Mouse (Mus musculus): ENCODE results near the gene Pccb. TPM values are rescaled to one million over a fixed set of nuclear protein-coding genes. Genes with fewer than 3 reads are reported as not detected.

Gene Pccb
- total RNA-seq, 2 experiments from 2014 or later: 157 to 175 TPM

DNA sequence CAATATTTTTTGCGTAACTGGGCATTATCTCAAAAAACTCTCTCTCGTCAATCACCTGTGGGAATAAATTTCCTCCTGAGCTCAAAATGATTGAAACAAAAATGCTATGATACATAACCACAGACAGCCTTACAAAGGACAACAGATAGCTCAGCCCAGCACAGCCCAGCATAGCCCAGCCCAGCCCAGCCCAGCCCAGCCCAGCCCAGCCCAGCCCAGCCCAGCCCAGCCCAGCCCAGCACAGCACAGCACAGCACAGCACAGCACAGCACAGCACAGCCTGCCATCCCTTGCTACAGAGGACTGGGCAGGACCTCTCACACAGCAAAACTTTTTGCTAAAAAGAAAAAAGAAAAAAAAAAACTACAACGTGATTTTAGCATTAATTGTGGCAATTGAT, 46.8 kb downstream of the Pccb start:
- DNase-seq (ENCODE audit: low spot score in 2 of 2): no peak

- no peak for DNase-seq (ENCODE audit: low spot score in 2 of 2)
Measured at GRCm38 (mm10) chr9:100987006-100987405, 47.7 kb downstream of the Pccb start.

DNA sequence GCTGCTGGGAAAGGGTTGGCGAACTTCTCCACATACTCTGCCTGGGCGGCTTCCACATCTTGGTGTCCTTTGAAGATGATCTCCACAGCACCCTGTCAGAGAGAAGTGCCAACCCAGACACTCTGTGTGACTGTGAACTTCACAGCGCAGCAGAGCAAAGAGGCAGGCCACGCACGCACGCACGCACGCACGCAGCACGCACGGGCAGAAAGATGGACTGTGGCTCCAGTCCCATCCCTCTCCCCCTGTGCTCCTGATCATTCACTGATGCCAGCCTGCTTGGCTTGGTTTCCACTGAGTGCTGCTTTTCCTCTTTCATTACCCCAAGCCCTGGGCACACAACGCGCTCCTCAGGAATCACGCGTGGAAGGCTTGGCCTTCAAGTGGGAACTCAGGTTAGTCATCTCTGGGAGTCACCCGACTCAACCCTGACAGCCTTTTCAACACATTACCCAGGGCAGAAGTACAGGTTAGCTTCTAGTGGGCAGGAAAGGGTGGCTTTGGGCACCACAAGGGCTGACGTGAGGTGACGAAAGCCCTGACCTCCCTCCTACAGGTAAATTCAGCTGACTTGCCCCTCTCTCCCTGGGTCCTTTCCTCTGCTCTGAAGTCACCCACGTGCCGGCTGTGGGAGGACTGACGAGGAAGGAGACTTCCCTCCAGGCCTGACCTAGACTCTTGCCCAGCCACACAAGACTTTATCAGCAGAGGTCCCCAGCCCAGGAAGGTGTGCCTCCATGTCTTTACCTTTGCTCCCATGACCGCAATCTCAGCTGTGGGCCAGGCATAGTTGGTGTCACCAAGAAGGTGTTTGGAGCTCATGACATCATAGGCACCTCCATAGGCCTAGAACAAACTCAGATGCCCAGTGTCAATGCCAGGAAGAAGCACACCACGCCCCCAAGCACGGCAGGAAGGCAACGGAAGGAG, 50.1 kb downstream of the Pccb start:
- no peak for DNase-seq (ENCODE audit: low spot score in 2 of 2)

DNA sequence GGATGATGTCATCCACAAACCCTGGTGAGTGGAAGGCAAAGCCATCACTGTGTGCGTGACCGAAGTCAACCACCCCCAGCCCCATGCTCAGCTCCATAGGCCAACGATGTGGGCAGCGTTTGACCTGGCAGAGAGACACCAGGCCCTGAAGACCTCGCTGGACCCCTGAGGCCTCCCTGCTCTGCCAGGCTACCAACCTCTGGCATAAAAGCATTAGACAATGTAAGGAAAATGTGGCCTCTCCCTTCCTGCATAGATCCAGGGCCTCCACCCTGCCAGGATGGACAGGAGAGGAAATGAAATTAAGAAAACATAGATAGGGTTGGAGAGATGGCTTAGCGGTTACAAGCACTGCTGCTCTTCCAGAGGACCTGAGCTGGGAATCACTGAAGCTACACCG, 51.9 kb downstream of the Pccb start:
- no peak for DNase-seq (ENCODE audit: low spot score in 2 of 2)

DNA sequence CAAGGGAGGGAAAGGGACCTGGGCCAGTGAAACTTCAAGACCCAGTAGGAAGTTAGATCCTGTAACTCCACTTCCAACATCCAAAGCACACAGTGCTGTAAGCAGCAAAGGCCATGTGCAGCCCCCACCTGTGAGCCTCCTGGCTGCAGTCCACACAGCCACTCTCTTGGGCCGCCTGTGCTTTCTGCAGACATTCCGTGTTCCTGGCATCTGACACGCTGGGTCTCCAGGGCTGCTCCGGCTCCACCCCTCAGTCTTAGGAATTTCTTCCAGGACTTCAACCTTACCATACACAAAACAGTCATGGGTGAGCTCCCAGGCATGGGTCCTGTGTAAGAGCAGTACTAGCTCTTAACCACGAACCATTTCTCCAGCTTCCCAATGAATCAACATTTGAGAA, 55.4 kb downstream of the Pccb start:
- DNase-seq (ENCODE audit: low spot score in 2 of 2): no peak

DNA sequence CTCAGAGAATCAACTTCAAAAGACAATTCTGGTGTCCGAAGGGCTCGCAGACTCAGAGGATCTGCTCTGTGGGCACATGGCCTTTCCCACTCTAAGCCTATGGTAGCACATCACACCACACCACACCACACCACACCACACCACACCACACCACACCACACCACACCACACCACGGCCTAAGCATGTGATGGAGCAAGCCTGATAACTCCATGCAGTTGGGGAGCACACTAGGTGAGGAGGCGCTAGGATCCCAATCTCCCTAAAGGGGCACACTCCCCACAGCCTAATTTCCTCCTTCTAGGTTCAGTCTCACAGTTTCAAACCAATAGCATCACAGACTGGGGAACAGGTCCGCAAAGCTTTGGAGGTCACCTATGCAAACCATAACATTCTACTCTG, 56.0 kb downstream of the Pccb start:
- no peak for DNase-seq (ENCODE audit: low spot score in 2 of 2)

DNA sequence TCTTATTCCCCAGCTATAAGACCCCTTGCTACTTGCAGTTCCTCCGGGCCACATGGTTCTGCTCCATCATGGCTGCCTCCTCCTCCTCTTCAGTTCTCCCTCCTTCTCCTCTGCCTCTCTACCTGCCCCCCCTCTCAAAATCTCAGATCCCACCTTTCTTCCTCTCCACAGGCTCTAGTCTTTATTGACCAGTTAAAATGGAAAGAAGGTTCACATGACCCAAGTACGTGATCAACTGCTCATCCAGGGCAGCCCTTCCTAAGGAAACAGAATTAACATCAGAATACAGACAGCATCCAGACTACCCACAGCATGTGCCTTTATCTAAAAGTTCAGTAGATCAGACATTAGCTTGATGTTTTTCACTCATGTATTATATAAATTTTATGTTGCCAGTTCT, 65.2 kb downstream of the Pccb start:
- DNase-seq (ENCODE audit: low spot score in 2 of 2): no peak

DNA sequence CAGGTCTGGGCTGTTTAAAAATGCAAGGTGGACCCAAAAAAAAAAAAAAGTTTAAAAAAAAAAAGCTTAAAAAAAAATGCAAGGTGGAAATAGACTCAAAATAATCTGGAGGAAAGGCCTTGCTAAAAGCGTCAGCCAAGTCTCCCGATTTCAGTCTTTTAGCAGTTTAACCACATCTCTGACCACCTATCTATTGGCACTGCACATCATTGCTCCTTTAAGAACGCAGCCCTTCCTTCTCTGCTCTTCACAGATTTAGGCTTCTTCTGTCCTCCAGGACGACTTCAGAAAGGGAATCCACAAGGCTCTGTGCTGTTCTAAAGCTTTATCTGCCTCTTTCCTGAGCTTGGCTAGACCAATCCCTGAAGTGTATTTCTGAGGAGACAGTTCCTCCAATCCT, 70.6 kb downstream of the Pccb start:
- no peak for DNase-seq (ENCODE audit: low spot score in 2 of 2)

GRCm38 (mm10) chr9:100963428-100963912, 71.2 kb downstream of the Pccb start:
- no peak for DNase-seq (ENCODE audit: low spot score in 2 of 2)

DNA sequence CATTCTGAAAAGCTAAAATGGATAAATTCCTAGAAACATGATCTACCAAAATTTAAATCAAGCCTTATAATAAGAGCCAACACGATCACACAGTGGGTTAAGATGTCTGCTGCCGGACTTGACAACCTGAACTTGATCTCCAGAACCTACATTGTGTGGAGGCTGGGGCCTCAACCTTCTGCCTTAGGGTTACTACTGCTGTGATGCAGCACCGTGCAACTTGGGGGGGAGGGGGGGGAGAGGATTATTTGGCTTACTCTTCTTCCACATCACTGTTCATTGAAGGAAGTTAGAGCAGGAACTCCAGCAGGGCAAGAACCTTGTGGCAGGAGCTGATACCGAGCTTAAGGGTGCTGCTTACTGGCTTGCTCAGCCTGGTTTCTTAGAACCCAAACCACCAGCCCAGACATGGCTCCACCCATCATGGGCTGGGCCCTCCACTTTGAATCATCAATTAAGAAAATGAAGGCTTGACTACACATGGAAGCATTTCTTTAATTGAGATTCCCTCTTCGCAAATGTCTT, 71.7 kb downstream of the Pccb start:
- DNase-seq (ENCODE audit: low spot score in 2 of 2): no peak

- DNase-seq (ENCODE audit: low spot score in 2 of 2): peak; percentile 55 to 70
Measured at GRCm38 (mm10) chr9:100951481-100951880, 83.2 kb downstream of the Pccb start.

DNA sequence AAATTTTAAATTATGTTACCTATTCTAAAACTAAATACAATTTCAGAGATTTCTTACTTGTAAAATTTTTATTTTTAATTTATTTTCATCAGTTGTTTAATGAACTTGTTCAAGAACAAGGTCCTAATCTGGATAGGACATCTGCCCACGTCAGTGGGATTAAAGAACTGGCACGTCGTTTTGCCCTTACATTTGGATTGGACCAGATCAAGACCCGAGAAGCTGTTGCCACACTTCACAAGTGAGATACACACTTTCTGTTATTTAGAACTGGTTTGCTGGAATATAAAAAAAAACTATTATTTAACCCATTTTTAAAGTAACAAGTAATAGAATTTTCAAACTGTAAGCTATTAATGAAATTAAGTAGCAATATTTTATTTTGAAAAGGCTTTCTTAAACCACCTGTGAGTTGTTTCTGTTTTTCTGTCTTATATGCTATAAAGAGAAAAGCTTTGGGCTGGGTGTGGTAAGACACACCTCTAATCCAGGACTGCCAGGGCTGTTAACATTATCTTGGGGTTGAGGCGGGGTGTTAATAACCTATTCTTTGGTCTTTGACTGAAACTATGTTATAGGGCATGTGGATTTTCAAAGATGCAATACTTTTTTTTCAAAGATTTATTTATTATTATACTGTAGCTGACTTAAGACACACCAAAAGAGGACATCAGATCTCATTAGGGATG, 89.9 kb downstream of the Pccb start:
- no peak for DNase-seq (ENCODE audit: low spot score in 2 of 2)

GRCm38 (mm10) chr9:100942042-100942441, 92.7 kb downstream of the Pccb start:
- DNase-seq (ENCODE audit: low spot score in 2 of 2): no peak

Other genes starting within 250 kb of the Pccb start
- gene Msl2, start 39.2 kb upstream of the Pccb start, total RNA-seq (2021): 10 to 100 TPM; 44.3 to 52.1 TPM
- 10 to 100 TPM; 15.1 to 22.2 TPM for gene Ppp2r3a, start 216.9 kb upstream of the Pccb start, total RNA-seq (2021)